Mouse (Mus musculus): Measurements from ENCODE around the gene Osbpl11.

GRCm38 (mm10) chr16:33146185-33146584 lies 38.7 kb upstream of the Osbpl11 start:
- no peak for TF ChIP-seq POLR2A (IDR thresholded peaks at IDR 0.05; ENCODE audit: extremely low read depth, insufficient read depth, low read length)
- no peak for TF ChIP-seq CTCF (IDR thresholded peaks at IDR 0.05; ENCODE audit: extremely low read depth, insufficient read depth, low read length)

All from cortical plate, adult 2 months (tissue).